Mouse (Mus musculus): ENCODE results near the gene Adam4. TPM values are rescaled to one million over a fixed set of nuclear protein-coding genes. Genes with fewer than 3 reads are reported as not detected.
"Not testable (repeated sequence)": the region's sequence is repeated elsewhere in the genome, so short reads cannot be mapped to it uniquely, and the experiment has no call there.

The Adam4 gene
- 2.4 and 2.8 TPM in 2 replicates for total RNA-seq (2012; rRNA removed)

GRCm38 (mm10) chr12:81421846-81422245 is at the start of gene Adam4:
TSS of gene Adam4 (minus strand) at chr12:81421946.
- Histone ChIP-seq H3K9ac (ENCODE audit: insufficient read depth, low read depth, low read length, poor library complexity, severe bottlenecking) (no peak within 1 kb of the TSS), H3K4me3 (ENCODE audit: insufficient read depth in 1 of 2, low read depth in 1 of 2, low read length in 2 of 2, poor library complexity in 1 of 2, severe bottlenecking in 1 of 2) (no peak within 1 kb of the TSS), H3K9me3 (ENCODE audit: control insufficient read depth, insufficient read depth, low read depth, low read length) (0 out of 2 replicates have a peak, but pooled peaks cover 2% of the 10 kb centered on the region), H3K36me3 (ENCODE audit: control insufficient read depth, insufficient read depth, low read length, poor library complexity, severe bottlenecking) (peaks cover 3% of the 10 kb centered on the region; the same call in 1 of the 2 replicates), H3K4me1 (ENCODE audit: control insufficient read depth in 2 of 2, insufficient read depth in 2 of 2, low read length in 2 of 2, poor library complexity in 1 of 2) (no peaks in the 10 kb centered on the region), H3K27ac (ENCODE audit: insufficient read depth, low read depth, low read length, poor library complexity, severe bottlenecking) (no peak within 1 kb of the TSS)
- in situ Hi-C loops (cut with MboI; ENCODE audit: low sequenced_read_pairs in 2 of 2, unreplicated experiment in 2 of 2), result no loop called here
- no peak for TF ChIP-seq CHD2 (IDR thresholded peaks at IDR 0.05; ENCODE audit: low read depth, low read length)
- no peak for TF ChIP-seq ZNF384 (IDR thresholded peaks at IDR 0.05; ENCODE audit: low read depth, low read length)
- TF ChIP-seq MAFK (IDR thresholded peaks at IDR 0.05; ENCODE audit: insufficient read depth, low read depth, low read length), result no peak
- TF ChIP-seq HCFC1 (IDR thresholded peaks at IDR 0.05; ENCODE audit: borderline replicate concordance, insufficient read depth, low read length), result no peak
- no peak for TF ChIP-seq ZC3H11A (IDR thresholded peaks at IDR 0.05; ENCODE audit: borderline replicate concordance, low read depth, low read length)
- DNase-seq (ENCODE audit: low read depth, low spot score), result no peak

GRCm38 (mm10) chr12:81459051-81459450 is 37.3 kb upstream of the Adam4 start:
- H3K36me3 ChIP-seq (ENCODE audit: control insufficient read depth, insufficient read depth, low read length, poor library complexity, severe bottlenecking); H3K9ac ChIP-seq (ENCODE audit: insufficient read depth, low read depth, low read length, poor library complexity, severe bottlenecking); in situ Hi-C loops (cut with MboI; ENCODE audit: low sequenced_read_pairs in 2 of 2, unreplicated experiment in 2 of 2); DNase-seq (ENCODE audit: low read depth, low spot score); H3K4me3 ChIP-seq (ENCODE audit: insufficient read depth in 1 of 2, low read depth in 1 of 2, low read length in 2 of 2, poor library complexity in 1 of 2, severe bottlenecking in 1 of 2); H3K4me1 ChIP-seq (ENCODE audit: control insufficient read depth in 2 of 2, insufficient read depth in 2 of 2, low read length in 2 of 2, poor library complexity in 1 of 2); H3K9me3 ChIP-seq (ENCODE audit: control insufficient read depth, insufficient read depth, low read depth, low read length): not testable (repeated sequence)
- peak overlapping the region; percentile 84 for H3K27ac ChIP-seq (ENCODE audit: insufficient read depth, low read depth, low read length, poor library complexity, severe bottlenecking)

GRCm38 (mm10) chr12:81438985-81439384 is 17.2 kb upstream of the Adam4 start:
- DNase-seq (ENCODE audit: low read depth, low spot score); H3K4me3 ChIP-seq (ENCODE audit: insufficient read depth in 1 of 2, low read depth in 1 of 2, low read length in 2 of 2, poor library complexity in 1 of 2, severe bottlenecking in 1 of 2); H3K36me3 ChIP-seq (ENCODE audit: control insufficient read depth, insufficient read depth, low read length, poor library complexity, severe bottlenecking); H3K27ac ChIP-seq (ENCODE audit: insufficient read depth, low read depth, low read length, poor library complexity, severe bottlenecking); H3K9me3 ChIP-seq (ENCODE audit: control insufficient read depth, insufficient read depth, low read depth, low read length); H3K4me1 ChIP-seq (ENCODE audit: control insufficient read depth in 2 of 2, insufficient read depth in 2 of 2, low read length in 2 of 2, poor library complexity in 1 of 2); in situ Hi-C loops (cut with MboI; ENCODE audit: low sequenced_read_pairs in 2 of 2, unreplicated experiment in 2 of 2); H3K9ac ChIP-seq (ENCODE audit: insufficient read depth, low read depth, low read length, poor library complexity, severe bottlenecking): not testable (repeated sequence)

GRCm38 (mm10) chr12:81434778-81435177 is 13.0 kb upstream of the Adam4 start:
- in situ Hi-C loops (cut with MboI; ENCODE audit: low sequenced_read_pairs in 2 of 2, unreplicated experiment in 2 of 2); H3K9me3 ChIP-seq (ENCODE audit: control insufficient read depth, insufficient read depth, low read depth, low read length); H3K4me1 ChIP-seq (ENCODE audit: control insufficient read depth in 2 of 2, insufficient read depth in 2 of 2, low read length in 2 of 2, poor library complexity in 1 of 2); H3K27ac ChIP-seq (ENCODE audit: insufficient read depth, low read depth, low read length, poor library complexity, severe bottlenecking); H3K9ac ChIP-seq (ENCODE audit: insufficient read depth, low read depth, low read length, poor library complexity, severe bottlenecking); DNase-seq (ENCODE audit: low read depth, low spot score); H3K4me3 ChIP-seq (ENCODE audit: insufficient read depth in 1 of 2, low read depth in 1 of 2, low read length in 2 of 2, poor library complexity in 1 of 2, severe bottlenecking in 1 of 2); H3K36me3 ChIP-seq (ENCODE audit: control insufficient read depth, insufficient read depth, low read length, poor library complexity, severe bottlenecking): not testable (repeated sequence)

- no peak for DNase-seq (ENCODE audit: low read depth, low spot score)
- in situ Hi-C loops (cut with MboI; ENCODE audit: low sequenced_read_pairs in 2 of 2, unreplicated experiment in 2 of 2), result no loop called here
- Histone ChIP-seq H3K36me3 (ENCODE audit: control insufficient read depth, insufficient read depth, low read length, poor library complexity, severe bottlenecking) (no peaks in the 10 kb centered on the region), H3K9ac (ENCODE audit: insufficient read depth, low read depth, low read length, poor library complexity, severe bottlenecking) (no peak overlapping the region), H3K27ac (ENCODE audit: insufficient read depth, low read depth, low read length, poor library complexity, severe bottlenecking) (no peak overlapping the region), H3K4me3 (ENCODE audit: insufficient read depth in 1 of 2, low read depth in 1 of 2, low read length in 2 of 2, poor library complexity in 1 of 2, severe bottlenecking in 1 of 2) (no peak overlapping the region), H3K9me3 (ENCODE audit: control insufficient read depth, insufficient read depth, low read depth, low read length) (no peaks in the 10 kb centered on the region), H3K4me1 (ENCODE audit: control insufficient read depth in 2 of 2, insufficient read depth in 2 of 2, low read length in 2 of 2, poor library complexity in 1 of 2) (peaks cover 0 to 5% of the 10 kb centered on the region in 2 experiments; a peak in 1 of 4 replicates)
- no peak for TF ChIP-seq ZC3H11A (IDR thresholded peaks at IDR 0.05; ENCODE audit: borderline replicate concordance, low read depth, low read length)
- no peak for TF ChIP-seq CHD2 (IDR thresholded peaks at IDR 0.05; ENCODE audit: low read depth, low read length)
- no peak for TF ChIP-seq ZNF384 (IDR thresholded peaks at IDR 0.05; ENCODE audit: low read depth, low read length)
- no peak for TF ChIP-seq MAFK (IDR thresholded peaks at IDR 0.05; ENCODE audit: insufficient read depth, low read depth, low read length)
Observed at GRCm38 (mm10) chr12:81413211-81413610, 8.5 kb downstream of the Adam4 start.
